Mouse (Mus musculus) mature B cell (primary cell): ENCODE measurements around the gene Zbtb26.

Source experiments
- in situ Hi-C: fragments of 300-500 bp; cut with MboI; formaldehyde crosslinking; loops from 2 replicates; pipeline ENCODE4 v1.14.3; 2019

Zbtb26 gene

DNA sequence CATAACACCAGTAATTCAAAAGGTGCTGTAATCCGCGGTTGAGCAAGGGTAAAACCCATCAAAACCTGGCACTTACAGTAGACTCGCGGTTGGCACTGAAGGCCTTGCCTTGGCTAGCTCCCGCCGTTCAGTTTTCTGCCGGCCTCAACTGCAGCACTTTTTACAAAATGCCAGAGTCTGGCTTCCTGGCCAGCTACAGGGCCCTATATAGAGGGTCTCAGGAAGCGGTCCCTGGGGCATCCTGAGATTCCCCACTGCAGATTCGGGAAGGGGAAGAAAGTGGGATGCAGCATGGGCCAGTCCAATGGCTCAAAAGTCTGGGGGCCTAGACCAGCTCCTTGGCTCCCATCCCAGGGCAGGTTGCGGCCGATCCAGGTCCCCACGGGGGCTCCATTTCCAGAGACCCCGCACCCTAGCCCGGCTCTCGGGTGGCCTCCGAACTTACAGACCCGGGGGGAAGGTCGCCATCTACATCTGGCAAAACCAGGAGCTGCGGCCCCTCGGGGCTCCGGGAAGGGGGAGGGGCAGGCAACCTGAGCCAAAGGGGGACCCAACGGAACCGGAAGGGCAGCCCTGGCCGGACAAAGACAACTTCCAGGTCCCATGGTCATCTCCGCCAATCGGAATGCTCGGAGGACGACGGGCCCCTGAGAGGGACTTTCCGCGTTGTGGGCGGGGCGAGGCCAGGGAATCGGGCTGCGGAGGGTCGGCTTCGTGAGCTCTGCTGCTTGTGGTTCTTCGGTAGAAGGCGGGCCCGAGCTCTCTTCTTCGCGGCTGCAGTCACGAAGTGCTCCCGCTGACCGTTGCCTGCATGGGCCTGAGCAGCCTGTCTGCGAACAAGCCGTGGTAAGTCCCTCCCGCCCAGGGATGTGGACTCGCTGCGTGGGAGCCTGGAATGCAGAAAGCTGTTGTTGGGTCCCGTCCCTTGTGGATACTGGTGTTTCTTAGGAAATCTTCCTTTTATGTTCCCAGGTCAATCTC lies at the start of gene Zbtb26, which contains the start of the genes Zbtb6 and Rabgap1:
Gene Zbtb26 (minus strand): TSS at position 525 of the 981 bp plus-strand sequence.
Gene Zbtb6 (minus strand): TSS at position 561 of the 981 bp plus-strand sequence.
Gene Rabgap1 (plus strand): TSS at position 669 of the 981 bp plus-strand sequence.
- in situ Hi-C loops, result no loop called here

DNA sequence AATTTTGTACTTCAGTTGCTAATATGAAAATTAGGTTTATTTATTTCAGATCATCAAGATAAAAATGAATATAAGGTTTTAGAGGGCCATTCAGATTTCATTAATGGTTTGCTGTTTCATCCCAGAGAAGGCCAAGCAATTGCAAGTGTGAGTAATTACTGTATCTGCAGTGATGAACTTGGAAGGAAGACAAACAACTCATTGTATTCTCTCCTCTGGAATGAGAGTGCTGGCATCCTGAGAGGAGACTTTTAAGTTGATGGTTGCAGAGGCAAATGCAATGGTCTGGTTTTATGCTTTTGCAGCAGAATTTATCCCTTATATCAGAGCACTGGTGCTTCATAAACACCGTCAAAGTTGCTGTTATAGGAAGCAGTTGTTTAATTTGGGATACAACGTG lies 46.0 kb upstream of the Zbtb26 start:
- in situ Hi-C loops, result loop anchor here (25.0 kb wide), 1 partner anchor 102 kb away; no protein-coding TSS in a partner anchor

DNA sequence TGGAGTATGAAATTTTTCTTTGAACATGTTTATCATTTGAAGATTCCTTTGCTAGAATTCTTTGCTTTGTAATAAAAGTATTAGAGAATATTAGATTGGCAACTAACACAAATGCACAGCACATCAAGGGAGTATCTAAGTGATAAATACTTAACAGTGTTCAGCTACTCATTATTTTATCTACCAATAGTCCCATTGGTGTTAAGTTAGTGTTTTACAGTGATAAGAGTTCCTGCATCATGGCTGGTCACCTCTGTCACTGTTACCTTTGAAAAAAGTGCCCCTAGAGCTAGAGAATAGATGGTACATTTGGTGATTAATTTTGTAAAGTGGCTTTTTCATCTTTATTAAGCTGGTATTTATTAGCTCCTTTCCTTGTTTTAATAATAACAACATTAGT lies 43.5 kb upstream of the Zbtb26 start:
- in situ Hi-C loops, result loop anchor here (25.0 kb wide), 1 partner anchor 99 kb away; no protein-coding TSS in a partner anchor

DNA sequence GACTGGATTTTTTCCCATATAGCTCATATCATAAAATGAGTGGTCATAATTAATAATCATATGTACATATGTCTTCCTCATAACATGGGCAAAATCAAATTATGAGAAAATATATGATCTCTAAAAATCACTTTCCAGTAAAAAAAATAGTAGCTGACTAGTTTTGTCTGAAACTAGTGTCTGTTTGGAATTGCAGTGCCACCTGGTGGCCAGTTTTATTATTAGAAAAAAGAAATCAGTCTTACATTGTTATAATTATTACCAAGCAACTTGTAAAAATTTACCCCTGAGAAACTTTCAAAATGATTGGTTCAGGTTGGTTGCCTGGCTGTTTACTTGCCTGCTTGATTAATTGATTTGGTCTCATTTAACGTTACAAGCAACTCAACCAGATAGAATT lies 42.4 kb upstream of the Zbtb26 start:
- in situ Hi-C loops, result loop anchor here (25.0 kb wide), 1 partner anchor 98 kb away; no protein-coding TSS in a partner anchor

DNA sequence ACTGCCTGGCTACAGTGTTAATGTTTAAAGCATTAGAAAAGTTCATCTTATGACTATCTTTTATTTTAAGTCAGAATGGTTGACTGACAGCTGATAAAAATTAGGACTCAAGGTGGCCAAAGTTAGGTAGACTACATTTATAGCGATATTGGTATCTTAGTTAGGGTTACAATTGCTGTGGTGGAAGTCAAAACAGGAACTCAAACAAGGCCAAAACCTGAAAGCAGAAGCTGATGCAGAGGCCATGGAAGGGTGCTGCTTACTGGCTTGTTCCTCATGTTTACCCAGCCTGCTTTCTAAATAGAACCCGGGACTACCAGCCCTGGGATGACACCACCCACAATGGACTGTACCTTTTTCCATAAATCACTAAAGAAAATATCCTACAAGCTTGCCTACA lies 41.2 kb upstream of the Zbtb26 start:
- in situ Hi-C loops, result loop anchor here (25.0 kb wide), 1 partner anchor 97 kb away; no protein-coding TSS in a partner anchor

DNA sequence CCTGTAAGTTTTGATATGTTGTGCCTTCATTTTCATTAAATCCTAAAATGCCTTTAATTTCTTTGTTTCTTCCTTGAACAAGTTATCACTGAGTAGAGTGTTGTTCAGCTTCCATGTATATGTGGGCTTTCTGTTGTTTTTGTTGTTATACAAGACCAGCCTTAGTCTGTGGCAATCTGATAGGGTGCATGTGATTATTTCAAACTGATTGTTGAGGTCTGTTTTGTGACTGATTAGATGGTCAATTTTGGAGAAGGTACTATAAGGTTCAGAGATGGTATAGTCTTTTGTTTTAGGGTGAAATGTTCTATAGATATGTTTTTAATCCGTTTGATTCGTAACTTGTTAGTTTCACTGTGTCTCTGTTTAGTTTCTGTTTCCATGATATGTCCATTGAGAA lies 37.1 kb upstream of the Zbtb26 start:
- in situ Hi-C loops, result loop anchor here (25.0 kb wide), 1 partner anchor 93 kb away; no protein-coding TSS in a partner anchor

DNA sequence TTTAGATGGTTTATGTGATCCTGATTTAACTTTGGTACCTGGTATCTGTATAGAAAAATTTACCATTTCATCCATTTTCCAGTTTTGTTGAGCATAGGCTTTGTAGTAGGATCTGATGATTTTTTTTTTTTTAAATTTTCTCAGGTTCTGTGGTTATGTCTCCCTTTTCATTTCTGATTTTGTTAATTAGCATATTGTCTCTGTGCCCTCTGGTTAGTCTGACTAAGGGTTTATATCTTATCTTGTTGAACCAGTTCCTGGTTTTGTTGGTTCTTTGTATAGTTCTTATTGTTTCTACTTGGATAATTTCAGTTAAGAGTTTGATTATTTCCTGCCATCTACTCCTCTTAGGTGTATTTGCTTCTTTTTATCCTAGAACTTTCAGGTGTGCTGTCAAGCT lies 36.6 kb upstream of the Zbtb26 start:
- in situ Hi-C loops, result loop anchor here (25.0 kb wide), 1 partner anchor 92 kb away; no protein-coding TSS in a partner anchor

DNA sequence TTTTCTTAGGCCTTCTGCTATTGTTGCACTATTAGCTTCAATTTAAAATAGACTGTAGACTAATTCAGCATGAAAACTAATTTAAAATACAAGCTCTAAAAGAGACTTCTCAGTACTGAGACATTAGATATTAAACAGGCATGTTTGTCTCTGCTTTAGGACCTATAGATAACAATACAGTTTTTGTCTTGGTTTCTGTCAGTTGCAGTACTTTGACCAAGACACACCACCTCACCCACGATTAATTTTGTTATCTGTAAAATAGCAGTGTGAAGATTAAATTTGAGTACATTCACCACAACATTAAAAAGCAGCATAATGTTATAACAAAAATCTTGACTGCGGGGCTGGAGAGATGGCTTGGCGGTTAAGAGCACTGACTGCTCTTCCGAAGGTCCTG lies 23.3 kb upstream of the Zbtb26 start:
- in situ Hi-C loops, result no loop called here

DNA sequence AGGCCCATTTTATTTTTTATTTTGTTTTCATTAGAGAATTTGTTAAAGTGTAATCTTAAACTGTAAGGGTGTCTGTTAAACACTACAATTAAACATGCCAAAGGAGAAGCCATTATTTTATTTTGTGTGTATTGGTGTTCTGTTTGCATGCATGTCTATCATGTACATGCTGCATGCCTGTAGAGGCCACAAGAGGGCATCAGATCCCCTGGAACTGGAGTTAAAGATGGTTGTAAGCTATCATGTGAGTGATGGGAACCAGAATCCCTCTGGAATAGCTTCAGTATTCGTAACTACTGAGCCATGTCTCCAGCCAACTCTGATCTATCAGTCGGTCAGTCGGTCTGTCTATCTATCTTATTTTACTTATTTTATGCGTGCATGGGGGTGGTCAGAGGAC lies 17.8 kb upstream of the Zbtb26 start:
- in situ Hi-C loops, result no loop called here

DNA sequence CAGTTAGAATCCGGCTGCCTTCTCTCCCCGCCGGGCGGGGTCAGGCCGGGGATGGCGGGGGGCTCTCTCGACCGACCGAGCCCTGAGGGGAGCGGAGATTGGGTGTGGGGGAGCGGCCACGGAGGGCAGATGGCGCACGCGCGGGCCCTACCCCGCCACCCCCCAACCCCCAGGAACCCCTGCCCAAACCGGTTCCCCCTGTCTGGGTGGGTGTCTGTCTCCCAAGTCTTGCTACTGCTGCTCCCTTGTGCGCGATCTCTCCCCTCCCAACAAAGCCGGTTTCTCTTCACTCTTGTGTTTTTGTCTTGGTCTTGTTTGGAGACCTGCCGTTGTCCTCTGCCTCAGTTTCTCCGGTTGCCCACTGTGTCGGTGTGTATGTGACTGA lies 9.4 kb upstream of the Zbtb26 start:
- in situ Hi-C loops, result no loop called here

DNA sequence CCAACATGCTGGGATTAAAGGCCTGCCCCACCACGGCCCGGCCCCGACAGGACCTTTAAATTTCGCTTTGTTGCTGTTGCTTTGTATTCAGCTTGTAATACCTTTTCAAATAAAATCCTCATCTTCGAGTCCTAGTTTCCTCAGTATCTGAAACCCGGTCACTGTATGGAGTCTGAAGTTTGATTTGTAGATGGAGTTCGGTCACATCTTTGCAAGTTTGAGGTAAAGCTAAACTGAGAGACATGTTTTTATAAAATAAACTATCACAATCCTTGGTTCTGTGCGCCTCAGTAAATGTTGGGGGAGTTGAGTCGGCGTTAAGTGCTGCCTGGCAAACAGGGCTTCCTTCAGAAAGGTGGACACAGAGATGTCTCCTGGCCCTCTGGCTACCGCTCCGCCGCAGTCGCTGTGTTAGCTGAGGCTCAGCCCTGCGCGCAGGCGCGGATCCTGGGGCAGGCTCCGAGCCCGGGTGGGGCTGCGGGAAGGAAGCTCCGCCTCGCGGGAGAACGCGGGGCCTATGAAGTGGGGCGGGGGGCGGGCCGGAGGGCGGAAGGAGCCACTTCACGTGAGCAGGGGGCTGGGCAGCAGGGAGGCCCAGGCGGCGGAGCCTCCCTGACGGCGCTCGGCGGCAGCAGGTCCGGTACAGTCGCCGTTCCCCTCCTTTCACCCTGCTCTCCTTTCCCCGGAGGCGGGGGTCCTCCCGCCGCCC lies 8.9 kb upstream of the Zbtb26 start:
- in situ Hi-C loops, result no loop called here

DNA sequence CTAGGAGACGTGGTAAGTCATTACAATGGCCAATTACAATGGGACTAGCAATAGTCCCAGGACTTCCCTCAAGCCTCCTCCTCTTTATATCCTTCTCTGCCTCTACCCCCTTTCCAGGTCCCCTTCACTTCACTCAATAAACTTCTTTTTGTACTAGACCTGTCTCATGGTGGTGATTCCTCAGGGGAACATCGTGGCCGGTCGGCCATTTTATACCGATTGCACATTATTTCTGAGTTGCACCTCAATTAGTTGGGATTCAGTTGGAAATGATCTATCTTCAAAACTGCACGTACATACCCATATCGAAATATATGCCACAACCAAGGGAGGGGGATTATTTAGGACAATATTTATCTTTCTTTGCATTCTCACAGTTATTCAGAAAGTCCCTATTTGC lies 11.3 kb downstream of the Zbtb26 start:
- in situ Hi-C loops, result no loop called here

DNA sequence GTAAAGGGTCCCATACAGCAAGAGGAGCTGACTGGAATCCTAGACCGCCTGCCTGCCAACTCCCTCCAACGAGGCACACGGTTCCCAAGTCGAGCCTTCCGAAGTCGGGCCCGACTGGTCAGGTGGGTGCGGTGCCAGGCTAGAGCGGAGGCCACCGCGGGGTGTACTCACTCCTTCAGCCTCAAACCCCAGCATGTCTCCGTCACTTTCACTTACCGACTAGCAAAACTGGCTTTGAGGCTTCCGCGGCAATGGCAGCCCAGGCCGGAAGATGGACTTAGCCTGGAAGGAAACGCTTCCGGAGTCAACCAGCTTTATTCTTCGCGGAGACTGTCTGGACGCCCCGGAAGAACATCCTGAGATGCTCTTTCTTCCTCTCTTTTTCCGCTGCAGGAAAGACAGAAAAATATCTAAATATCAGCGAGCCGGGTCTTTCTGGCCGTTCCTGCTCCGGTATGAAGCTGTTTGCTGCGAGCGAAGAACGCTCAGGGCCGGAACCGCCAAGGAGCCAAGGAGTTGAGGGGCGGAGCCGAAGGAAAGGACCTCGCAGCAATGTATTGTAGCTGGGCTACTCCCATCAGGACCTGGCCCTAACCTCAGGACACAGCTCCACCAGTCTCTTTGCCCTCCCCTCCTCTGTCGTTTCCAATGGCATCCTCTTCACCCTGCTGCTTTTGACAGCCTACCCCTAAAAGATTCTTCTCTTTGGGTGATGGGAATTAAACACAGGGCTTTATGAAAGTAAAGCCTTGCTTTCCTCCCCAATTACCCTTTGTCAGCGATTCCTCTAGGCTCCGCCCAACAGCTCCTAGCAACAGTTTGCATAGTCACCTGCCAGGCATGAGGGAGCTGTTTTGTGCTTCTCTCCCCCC lies 12.1 kb downstream of the Zbtb26 start:
- in situ Hi-C loops, result no loop called here

DNA sequence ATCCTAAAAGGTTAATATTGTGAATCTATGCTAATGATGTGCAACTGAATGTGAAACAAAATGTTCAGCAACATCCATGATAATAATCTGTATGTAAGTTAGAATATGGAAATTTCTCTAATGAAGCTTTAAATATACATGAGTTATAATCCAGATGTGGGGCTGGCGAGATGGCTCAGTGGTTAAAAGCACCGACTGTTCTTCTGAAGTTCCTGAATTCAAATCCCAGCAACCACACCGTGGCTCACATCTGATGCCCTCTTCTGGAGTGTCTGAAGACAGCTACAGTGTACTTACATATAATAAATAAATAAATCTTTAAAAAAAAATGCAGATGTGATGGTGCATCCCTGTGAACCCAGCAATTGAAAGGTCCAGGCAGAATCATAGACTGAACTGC lies 19.3 kb downstream of the Zbtb26 start:
- in situ Hi-C loops, result no loop called here

DNA sequence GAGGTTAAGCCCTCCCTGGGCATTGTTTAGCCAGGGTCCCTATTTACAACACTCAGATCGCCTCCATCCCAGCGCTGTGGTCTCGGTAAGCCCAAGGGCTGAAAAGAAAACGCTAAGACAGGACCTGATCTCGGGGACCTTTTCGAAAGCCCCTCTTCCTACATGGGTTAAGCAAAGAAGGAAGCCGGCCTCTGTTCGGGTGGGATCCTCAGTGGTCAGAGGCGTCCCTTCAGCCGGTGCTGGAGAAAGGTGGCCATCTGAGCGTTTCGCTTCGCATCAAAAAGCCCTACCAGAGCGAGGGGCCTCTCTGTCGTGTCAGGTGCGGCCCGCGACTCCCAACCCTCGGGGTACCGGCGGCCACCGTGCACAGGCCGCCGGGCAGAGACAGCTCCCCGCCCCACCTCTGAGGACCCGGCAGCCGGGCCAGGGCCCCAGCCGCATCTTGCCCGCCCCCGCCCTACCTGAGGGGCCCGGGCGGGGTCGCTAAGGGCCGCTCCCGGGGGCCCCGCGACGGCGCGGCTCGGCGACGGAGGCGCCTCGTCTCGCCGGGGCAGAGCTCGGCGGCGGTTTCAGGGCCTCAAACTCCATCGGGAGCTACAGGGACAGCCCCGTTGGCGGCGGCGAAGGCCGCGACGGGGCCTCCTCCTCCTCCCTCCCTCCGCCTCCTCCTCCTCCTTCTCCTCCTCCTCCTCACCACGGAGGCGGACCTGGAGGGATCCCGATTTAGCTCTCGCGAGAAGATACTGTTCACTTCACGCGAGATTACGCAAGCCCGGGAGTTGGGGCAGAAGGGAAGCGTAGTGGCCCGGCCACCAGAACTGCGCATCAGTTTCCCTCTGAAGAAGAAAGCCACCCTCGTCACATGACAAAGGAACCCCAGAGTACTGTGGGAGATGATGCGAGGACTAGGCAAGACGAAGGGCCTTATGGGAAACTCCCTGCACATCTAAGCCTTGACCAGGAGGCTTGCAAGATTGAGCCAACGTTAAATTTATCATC lies 20.3 kb downstream of the Zbtb26 start, which contains the start of gene Rc3h2:
Gene Rc3h2 (minus strand): TSS at position 598 of the 999 bp plus-strand sequence.
- in situ Hi-C loops, result no loop called here

DNA sequence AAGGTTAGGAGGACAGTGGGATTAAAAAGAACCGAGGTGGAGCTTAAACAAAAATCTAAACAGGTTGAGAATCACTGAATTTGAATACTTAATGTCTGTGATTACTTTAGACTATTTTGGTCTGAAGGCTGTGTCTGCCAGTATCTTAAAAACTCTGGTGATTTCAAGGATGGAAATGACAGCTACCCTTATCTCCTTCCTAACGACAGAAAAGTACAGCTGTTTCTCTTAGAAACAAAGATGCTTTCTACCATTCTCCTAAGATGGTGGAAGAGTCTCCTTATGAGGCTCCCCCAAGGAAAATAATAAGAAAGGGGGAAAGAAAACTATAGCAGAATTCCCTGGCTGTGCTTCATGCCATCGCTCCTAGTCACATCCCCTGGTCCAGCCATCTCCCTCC lies 21.0 kb downstream of the Zbtb26 start:
- in situ Hi-C loops, result no loop called here

DNA sequence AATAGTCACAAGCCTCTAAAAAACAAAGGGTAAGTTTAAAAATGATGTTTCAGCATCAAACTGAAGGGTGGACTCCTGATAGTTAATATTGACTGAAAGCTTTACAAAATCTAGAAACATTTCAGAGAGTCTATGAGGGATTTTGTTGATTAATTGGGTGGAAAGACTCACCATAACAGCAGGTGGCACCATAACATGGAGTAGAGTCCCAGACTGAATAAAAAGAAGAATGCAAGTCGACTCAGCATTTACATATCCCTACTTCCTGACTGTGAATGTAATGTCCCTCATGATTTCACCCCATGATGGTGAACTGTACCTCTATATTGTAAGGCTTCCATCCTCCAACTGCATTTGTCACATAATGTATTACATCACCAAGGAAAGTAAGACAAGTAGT lies 47.4 kb downstream of the Zbtb26 start:
- in situ Hi-C loops, result loop anchor here (25.0 kb wide), 1 partner anchor 92 kb away; no protein-coding TSS in a partner anchor

DNA sequence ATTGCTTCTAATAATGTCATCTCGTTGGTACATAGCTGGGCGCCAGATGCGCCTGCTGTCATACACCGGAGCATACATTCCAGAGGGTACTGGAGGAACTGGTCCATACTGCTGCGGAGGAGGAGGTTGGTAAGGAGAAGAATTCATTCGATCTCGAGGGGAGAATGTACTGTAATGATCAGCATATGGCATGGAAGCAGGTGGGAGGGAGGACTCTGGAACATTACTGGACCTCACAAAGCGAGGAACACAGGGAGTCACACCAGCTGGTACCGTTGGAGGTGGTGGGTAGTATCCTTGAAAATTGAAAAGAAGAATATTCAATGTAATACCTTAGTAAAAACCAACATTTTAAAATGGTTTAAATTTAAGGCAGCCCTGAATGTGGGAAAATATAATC lies 60.0 kb downstream of the Zbtb26 start:
- in situ Hi-C loops, result loop anchor here (25.0 kb wide), 1 partner anchor 104 kb away; no protein-coding TSS in a partner anchor
